Mouse (Mus musculus): ENCODE data around the gene Ptpn6.

DNA sequence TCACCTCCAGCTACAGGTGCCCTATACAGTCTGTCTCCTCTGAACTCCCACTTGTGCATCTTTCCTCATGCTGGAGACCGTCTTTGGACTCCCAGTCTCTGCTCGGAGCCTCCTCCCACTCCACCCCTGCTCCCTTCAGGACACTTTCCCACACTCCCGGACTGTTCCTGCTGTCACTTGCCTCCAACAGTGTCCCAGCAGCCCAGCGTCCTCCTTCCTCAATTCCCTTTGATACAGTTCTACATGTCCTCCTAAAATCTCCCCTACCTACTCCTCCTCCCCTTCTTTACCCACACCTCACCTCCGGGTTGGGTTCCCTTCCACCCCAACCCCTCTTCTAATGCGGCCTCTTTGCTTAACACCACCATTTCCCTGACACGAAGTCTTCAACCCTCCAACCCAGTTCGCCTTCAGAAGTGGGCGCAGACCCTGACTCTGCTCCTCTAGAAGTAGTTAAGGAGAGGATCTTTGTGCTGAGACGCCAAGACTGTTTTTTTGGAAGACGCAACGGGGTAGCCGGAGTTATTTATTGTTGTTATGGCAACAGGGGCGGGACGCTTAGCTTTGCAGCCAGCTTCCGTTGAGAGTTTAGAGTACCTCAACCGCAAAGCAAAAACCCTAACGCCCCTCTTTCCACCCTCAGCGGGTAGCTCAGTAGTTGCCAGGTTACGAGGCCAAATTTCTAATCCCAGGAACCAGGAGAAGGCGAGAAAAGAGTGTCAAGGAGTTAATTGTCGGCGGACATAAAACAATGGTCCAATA, 40.9 kb upstream of the Ptpn6 start, which contains the start of gene Lrrc23:
- TF ChIP-seq CTCF (IDR thresholded peaks at IDR 0.05; ENCODE audit: insufficient read depth, low read length) (no peak), POLR2A (IDR thresholded peaks at IDR 0.05; ENCODE audit: borderline replicate concordance, extremely low read depth, low read depth, low read length) (no peak)
